Mouse (Mus musculus) embryonic fibroblast, embryonic 13.5 days (primary cell): ENCODE measurements around the gene Fhad1.

Experiments used
- CTCF ChIP-seq: IDR thresholded peaks from 2 replicates; pipeline ENCODE4 v1.5.1; 2011; ENCODE audit warnings: mild to moderate bottlenecking, control low read depth, low read length, moderate library complexity, borderline replicate concordance; ENCODE audit not compliant: insufficient read depth
- POLR2A ChIP-seq: IDR thresholded peaks from 2 replicates; pipeline ENCODE4 v1.6.1; 2011; ENCODE audit warnings: low read depth, mild to moderate bottlenecking, control low read depth, low read length, moderate library complexity

DNA sequence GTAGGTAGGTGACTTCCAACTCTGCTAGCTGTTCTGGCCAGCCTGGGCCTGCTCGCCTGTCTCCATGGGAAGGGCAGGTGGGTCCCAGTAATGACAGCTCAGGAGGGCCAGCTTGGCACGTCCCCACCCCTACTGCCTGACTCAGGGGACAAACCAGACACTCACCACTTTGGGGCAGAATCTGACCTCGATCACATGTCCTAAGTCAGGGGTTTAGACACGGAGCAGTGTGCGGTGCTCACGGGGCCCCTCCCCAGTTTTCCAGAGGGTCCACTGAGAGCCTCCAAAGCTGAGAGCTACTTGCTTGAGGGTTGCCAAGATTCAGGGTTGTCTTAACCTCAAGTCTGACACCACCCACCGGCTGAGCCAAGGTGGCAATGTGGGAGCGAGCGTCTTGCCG, 146.8 kb downstream of the Fhad1 start:
- TF ChIP-seq CTCF (no peak), POLR2A (no peak)
